Mouse (Mus musculus) adrenal gland, adult 2 months (tissue): ENCODE measurements around the gene Gcdh. TPM values are rescaled to one million over a fixed set of nuclear protein-coding genes. Genes with fewer than 3 reads are reported as not detected.

Experiments used
- microRNA-seq, 2 experiments: library from miRNA; unstranded; fragments of <30 nt; microRNA quantifications; one replicate each; pipeline ENCODE4 v1.2.0; 2021
- polyA plus RNA-seq: library from polyadenylated mRNA; depleted of rRNA; stranded (reverse); fragments of >200 nt; gene quantifications from 2 replicates; pipeline ENCODE4 v1.2.3, GENCODE M21; 2012; rRNA removed
- total RNA-seq, 2 experiments: library from RNA; stranded (reverse); gene quantifications; 2 replicates each; pipeline ENCODE4 v1.2.3; 2021

Gcdh gene
- total and polyA plus RNA-seq, 3 experiments: 50.1 to 657 (median 59.0) TPM

Small RNA genes within 50 kb of the gene (microRNA-seq; reads per million reads assigned to microRNA genes)
- gene Gm24197 (0 reads per million in 2 experiments), gene Mir7069 (4.8 to 6.6 reads per million in 2 experiments)

Other genes with a start within 250 kb of the Gcdh start
Only the 30 nearest of the 32 such genes appear.
- 10 to 100 TPM; 57.0 to 68.5 TPM for gene Trmt1, start 207.6 kb downstream of the Gcdh start, total RNA-seq
- gene Trmt1, start 207.6 kb downstream of the Gcdh start, polyA plus RNA-seq: 150 and 160 TPM in 2 replicates
- 10 to 100 TPM; 78.4 to 80.7 TPM for gene Nacc1, start 206.1 kb downstream of the Gcdh start, total RNA-seq
- gene Nacc1, start 206.1 kb downstream of the Gcdh start, polyA plus RNA-seq: 98.7 and 120 TPM in 2 replicates
- gene Lyl1, start 192.5 kb downstream of the Gcdh start, total RNA-seq: 1 to 10 TPM; 2.7 to 4.4 TPM
- 8.2 and 10.9 TPM in 2 replicates for gene Lyl1, start 192.5 kb downstream of the Gcdh start, polyA plus RNA-seq
- under 1 TPM in 1 of 2 experiments, not detected in 1; 0.59 TPM for gene G430095P16Rik, start 170.9 kb downstream of the Gcdh start, total RNA-seq
- 0.26 and 0.76 TPM in 2 replicates for gene G430095P16Rik, start 170.9 kb downstream of the Gcdh start, polyA plus RNA-seq
- gene Nfix, start 93.6 kb downstream of the Gcdh start, total RNA-seq: 100 to 1,000 TPM in 1 of 2 experiments, 10 to 100 TPM in 1; 91.3 to 113 TPM
- 47.0 and 59.9 TPM in 2 replicates for gene Nfix, start 93.6 kb downstream of the Gcdh start, polyA plus RNA-seq
- 10 to 100 TPM; 11.5 to 12.2 TPM for gene Dand5, start 71.1 kb downstream of the Gcdh start, total RNA-seq
- 5.1 and 7.0 TPM in 2 replicates for gene Dand5, start 71.1 kb downstream of the Gcdh start, polyA plus RNA-seq
- 10 to 100 TPM; 72.6 to 74.9 TPM for gene Gadd45gip1, start 62.4 kb downstream of the Gcdh start, total RNA-seq
- 141 and 196 TPM in 2 replicates for gene Gadd45gip1, start 62.4 kb downstream of the Gcdh start, polyA plus RNA-seq
- gene Rad23a, start 53.3 kb downstream of the Gcdh start, total RNA-seq: 100 to 1,000 TPM; 122 to 141 TPM
- 128 and 131 TPM in 2 replicates for gene Rad23a, start 53.3 kb downstream of the Gcdh start, polyA plus RNA-seq
- gene Calr, start 47.0 kb downstream of the Gcdh start, total RNA-seq: 100 to 1,000 TPM; 684 to 730 TPM
- gene Calr, start 47.0 kb downstream of the Gcdh start, polyA plus RNA-seq: 88.2 and 91.2 TPM in 2 replicates
- gene Farsa, start 36.9 kb downstream of the Gcdh start, total RNA-seq: 10 to 100 TPM; 61.6 to 69.3 TPM
- gene Farsa, start 36.9 kb downstream of the Gcdh start, polyA plus RNA-seq: 45.3 and 51.4 TPM in 2 replicates
- 1 to 10 TPM; 8.0 to 8.7 TPM for gene Syce2, start 21.8 kb downstream of the Gcdh start, total RNA-seq
- 0.80 and 2.1 TPM in 2 replicates for gene Syce2, start 21.8 kb downstream of the Gcdh start, polyA plus RNA-seq
- under 1 TPM; 0.17 to 0.23 TPM for gene Klf1, start 8.0 kb upstream of the Gcdh start, total RNA-seq
- 0.41 and 0.61 TPM in 2 replicates for gene Klf1, start 8.0 kb upstream of the Gcdh start, polyA plus RNA-seq
- 10 to 100 TPM; 10.9 to 17.5 TPM for gene Dnase2a, start 14.6 kb upstream of the Gcdh start, total RNA-seq
- 12.1 and 13.3 TPM in 2 replicates for gene Dnase2a, start 14.6 kb upstream of the Gcdh start, polyA plus RNA-seq
- gene Mast1, start 43.4 kb upstream of the Gcdh start, total RNA-seq: 1 to 10 TPM; 1.5 to 2.8 TPM
- 3.7 and 4.4 TPM in 2 replicates for gene Mast1, start 43.4 kb upstream of the Gcdh start, polyA plus RNA-seq
- not detected for gene Rtbdn, start 53.1 kb upstream of the Gcdh start, total RNA-seq
- gene Rtbdn, start 53.1 kb upstream of the Gcdh start, polyA plus RNA-seq: 0.25 and 0.34 TPM in 2 replicates
- 1 to 10 TPM; 2.1 to 2.4 TPM for gene Gm49661, start 75.5 kb upstream of the Gcdh start, total RNA-seq
- 2.1 TPM in 1 of 2 replicates, not detected in the other for gene Gm49661, start 75.5 kb upstream of the Gcdh start, polyA plus RNA-seq
- 100 to 1,000 TPM; 671 to 700 TPM for gene Prdx2, start 75.7 kb upstream of the Gcdh start, total RNA-seq
- 181 and 240 TPM in 2 replicates for gene Prdx2, start 75.7 kb upstream of the Gcdh start, polyA plus RNA-seq
- gene Rnaseh2a, start 75.8 kb upstream of the Gcdh start, total RNA-seq: 100 to 1,000 TPM in 1 of 2 experiments, 10 to 100 TPM in 1; 87.7 to 112 TPM
- gene Rnaseh2a, start 75.8 kb upstream of the Gcdh start, polyA plus RNA-seq: 61.7 and 76.6 TPM in 2 replicates
- gene Junb, start 84.8 kb upstream of the Gcdh start, total RNA-seq: 10 to 100 TPM; 37.0 to 90.7 TPM
- gene Junb, start 84.8 kb upstream of the Gcdh start, polyA plus RNA-seq: 78.9 and 91.4 TPM in 2 replicates
- gene Hook2, start 96.7 kb upstream of the Gcdh start, total RNA-seq: 1 to 10 TPM; 6.1 to 6.2 TPM
- gene Hook2, start 96.7 kb upstream of the Gcdh start, polyA plus RNA-seq: 6.5 and 6.7 TPM in 2 replicates
- not detected for gene Best2, start 120.6 kb upstream of the Gcdh start, total RNA-seq
- 0.18 TPM in 1 of 2 replicates, not detected in the other for gene Best2, start 120.6 kb upstream of the Gcdh start, polyA plus RNA-seq
- 100 to 1,000 TPM; 106 TPM for gene Asna1, start 131.4 kb upstream of the Gcdh start, total RNA-seq
- 89.4 and 104 TPM in 2 replicates for gene Asna1, start 131.4 kb upstream of the Gcdh start, polyA plus RNA-seq
- gene Trir, start 132.9 kb upstream of the Gcdh start, total RNA-seq: 100 to 1,000 TPM; 160 to 184 TPM
- 64.2 and 67.6 TPM in 2 replicates for gene Trir, start 132.9 kb upstream of the Gcdh start, polyA plus RNA-seq
- 100 to 1,000 TPM in 1 of 2 experiments, 10 to 100 TPM in 1; 68.3 to 101 TPM for gene Tnpo2, start 143.0 kb upstream of the Gcdh start, total RNA-seq
- gene Tnpo2, start 143.0 kb upstream of the Gcdh start, polyA plus RNA-seq: 44.7 and 54.1 TPM in 2 replicates
- gene Fbxw9, start 166.1 kb upstream of the Gcdh start, total RNA-seq: 10 to 100 TPM; 12.3 to 13.5 TPM
- 55.8 and 56.2 TPM in 2 replicates for gene Fbxw9, start 166.1 kb upstream of the Gcdh start, polyA plus RNA-seq
- not detected for gene Gm5741, start 174.1 kb upstream of the Gcdh start, total RNA-seq
- gene Gm5741, start 174.1 kb upstream of the Gcdh start, polyA plus RNA-seq: not detected in 2 replicates
- 10 to 100 TPM; 26.0 to 28.3 TPM for gene Dhps, start 177.8 kb upstream of the Gcdh start, total RNA-seq
- 68.6 and 69.6 TPM in 2 replicates for gene Dhps, start 177.8 kb upstream of the Gcdh start, polyA plus RNA-seq
- gene Wdr83os, start 186.8 kb upstream of the Gcdh start, total RNA-seq: 10 to 100 TPM; 77.5 to 90.1 TPM
- 104 and 142 TPM in 2 replicates for gene Wdr83os, start 186.8 kb upstream of the Gcdh start, polyA plus RNA-seq
- gene Wdr83, start 187.4 kb upstream of the Gcdh start, total RNA-seq: 10 to 100 TPM; 17.4 to 24.9 TPM
- gene Wdr83, start 187.4 kb upstream of the Gcdh start, polyA plus RNA-seq: 15.3 and 17.4 TPM in 2 replicates
- gene Man2b1, start 189.3 kb upstream of the Gcdh start, total RNA-seq: 10 to 100 TPM; 34.0 to 52.7 TPM
- 36.1 and 46.0 TPM in 2 replicates for gene Man2b1, start 189.3 kb upstream of the Gcdh start, polyA plus RNA-seq